Mouse (Mus musculus) CH12.LX (cell line): Measurements from ENCODE around the gene Slc9a8. TPM values are rescaled to one million over a fixed set of nuclear protein-coding genes. Genes with fewer than 3 reads are reported as not detected.

Experiments used
- DNase-seq: peaks from one replicate; pipeline ENCODE4 v3.0.0-alpha.2; 2013; ENCODE audit errors: extremely low read depth
- H3K27ac ChIP-seq: 2 replicates; pipeline ENCODE4 v1.5.1; 2012; ENCODE audit warnings: low read depth, mild to moderate bottlenecking, control low read depth, moderate library complexity; ENCODE audit not compliant: insufficient read depth
- H3K27me3 ChIP-seq: replicated peaks from 2 replicates; pipeline ENCODE3; 2012; ENCODE audit warnings: inconsistent platforms
- H3K36me3 ChIP-seq, 2 experiments: replicated peaks in 1 of 2; 2 replicates each; pipeline versions ENCODE3 to v1.6.1; 2012; ENCODE audit warnings: inconsistent platforms in 1 of 2, low read length in 1 of 2, mild to moderate bottlenecking in 1 of 2, mixed read lengths in 1 of 2, moderate library complexity in 1 of 2; ENCODE audit not compliant: control insufficient read depth in 1 of 2, insufficient read depth in 1 of 2
- H3K4me1 ChIP-seq, 2 experiments: 2 replicates each; pipeline ENCODE4 v1.6.1; 2012; ENCODE audit warnings: inconsistent platforms in 1 of 2, moderate library complexity in 1 of 2; ENCODE audit not compliant: insufficient read depth in 2 of 2, control insufficient read depth in 1 of 2
- H3K4me2 ChIP-seq: 2 replicates; pipeline ENCODE4 v1.6.1; 2012; ENCODE audit warnings: low read depth, mild to moderate bottlenecking, control low read depth; ENCODE audit not compliant: poor library complexity, insufficient read depth, severe bottlenecking
- H3K4me3 ChIP-seq, 3 experiments: fragments of 150-350 bp in 1 of 3; sonication (generic) in 1 of 3; replicated peaks in 1 of 3; 2 replicates each; pipeline versions ENCODE3 to v1.5.1; 2011 to 2012; ENCODE audit warnings: low read depth in 2 of 3, low read length in 2 of 3, mild to moderate bottlenecking in 2 of 3, moderate library complexity in 2 of 3, control low read depth in 1 of 3, improper control_type of control experiment in 1 of 3, inconsistent platforms in 1 of 3, mixed read lengths in 1 of 3; ENCODE audit not compliant: poor library complexity in 1 of 3
- H3K79me2 ChIP-seq: replicated peaks from 2 replicates; pipeline ENCODE4 v1.6.1; 2012; ENCODE audit warnings: mild to moderate bottlenecking, moderate library complexity; ENCODE audit not compliant: control insufficient read depth, poor library complexity, insufficient read depth, severe bottlenecking; ENCODE audit errors: extremely low read depth
- H3K9ac ChIP-seq: 2 replicates; pipeline ENCODE4 v1.6.1; 2012; ENCODE audit warnings: low read depth, mild to moderate bottlenecking, control low read depth, moderate library complexity; ENCODE audit not compliant: insufficient read depth
- H3K9me3 ChIP-seq: replicated peaks from 2 replicates; pipeline ENCODE3; 2012; ENCODE audit warnings: low read length, inconsistent platforms, mixed read lengths
- CHD1 ChIP-seq: IDR thresholded peaks from 2 replicates; pipeline ENCODE4 v1.6.1; 2012; ENCODE audit warnings: low read depth, low read length, improper control_type of control experiment, inconsistent platforms
- GABPA ChIP-seq: IDR thresholded peaks from 2 replicates; pipeline ENCODE4 v1.6.1; 2012; ENCODE audit warnings: low read depth, low read length, improper control_type of control experiment, inconsistent platforms; ENCODE audit not compliant: insufficient replicate concordance
- HCFC1 ChIP-seq: IDR thresholded peaks from 2 replicates; pipeline ENCODE4 v1.6.1; 2012; ENCODE audit warnings: low read depth, mild to moderate bottlenecking, inconsistent platforms, low read length, improper control_type of control experiment
- KAT2A ChIP-seq: IDR thresholded peaks from 2 replicates; pipeline ENCODE4 v1.6.1; 2012; ENCODE audit warnings: low read length, improper control_type of control experiment, inconsistent platforms; ENCODE audit not compliant: insufficient replicate concordance
- MAX ChIP-seq: IDR thresholded peaks from 2 replicates; pipeline ENCODE4 v1.6.1; 2011; ENCODE audit warnings: low read length, improper control_type of control experiment
- MEF2A ChIP-seq: IDR thresholded peaks from 2 replicates; pipeline ENCODE4 v1.6.1; 2014; ENCODE audit warnings: low read depth, mild to moderate bottlenecking, inconsistent platforms, low read length, improper control_type of control experiment, borderline replicate concordance
- NRF1 ChIP-seq: IDR thresholded peaks from 2 replicates; pipeline ENCODE4 v1.6.1; 2014; ENCODE audit warnings: low read depth, mild to moderate bottlenecking, inconsistent platforms, low read length, improper control_type of control experiment, moderate library complexity
- POLR2A ChIP-seq: IDR thresholded peaks from 2 replicates; pipeline ENCODE4 v1.6.1; 2011; ENCODE audit warnings: low read depth, mild to moderate bottlenecking, improper control_type of control experiment, low read length
- RAD21 ChIP-seq: IDR thresholded peaks from 2 replicates; pipeline ENCODE4 v1.6.1; 2011; ENCODE audit warnings: low read depth, mild to moderate bottlenecking, low read length, improper control_type of control experiment, moderate library complexity
- TCF12 ChIP-seq: IDR thresholded peaks from 2 replicates; pipeline ENCODE4 v1.6.1; 2014; ENCODE audit warnings: low read depth, mild to moderate bottlenecking, inconsistent platforms, low read length, improper control_type of control experiment
- ZC3H11A ChIP-seq: IDR thresholded peaks from 2 replicates; pipeline ENCODE4 v1.6.1; 2012; ENCODE audit warnings: low read depth, mild to moderate bottlenecking, inconsistent platforms, low read length, improper control_type of control experiment
- ZMIZ1 ChIP-seq: IDR thresholded peaks from 2 replicates; pipeline ENCODE4 v1.6.1; 2012; ENCODE audit warnings: low read depth, mild to moderate bottlenecking, inconsistent platforms, low read length, improper control_type of control experiment
- ZNF384 ChIP-seq: IDR thresholded peaks from 2 replicates; pipeline ENCODE4 v1.6.1; 2012; ENCODE audit warnings: low read depth, low read length, improper control_type of control experiment, inconsistent platforms
- dilution Hi-C: fragments of 300-500 bp; cut with MboI; formaldehyde crosslinking; loops from 2 replicates; pipeline ENCODE4 v1.14.3; 2020; ENCODE audit warnings: low sequenced_read_pairs; ENCODE audit not compliant: extremely low pct_unique_long_range_greater_than_20kb, extremely low pct_ligation_motif_present
- in situ Hi-C: fragments of 300-500 bp; cut with MboI; formaldehyde crosslinking; loops from 3 replicates; pipeline ENCODE4 v1.14.3; 2019; ENCODE audit warnings: low sequenced_read_pairs, low pct_ligation_motif_present, low pct_unique_long_range_greater_than_20kb, mixed read lengths
- polyA plus RNA-seq: library from polyadenylated mRNA; unstranded; fragments of >175 nt; gene quantifications from 2 replicates; pipeline ENCODE4 v1.2.1, GENCODE M21; 2012; ENCODE audit warnings: low read depth; ENCODE audit not compliant: insufficient read length
- total RNA-seq, 2 experiments: library from RNA; depleted of rRNA; stranded (reverse); fragments of 300-350 nt in 1 of 2; fragments of >200 nt in 1 of 2; gene quantifications; 2 replicates each; pipeline ENCODE4 v1.2.3; 2012 to 2014

Slc9a8 gene
- total and polyA plus RNA-seq, 3 experiments: 14.5 to 26.0 (median 25.0) TPM

- Histone ChIP-seq H3K9me3 (no peaks in the 10 kb centered on the region), H3K27ac (no peak overlapping the region), H3K4me2 (no peak overlapping the region), H3K79me2 (no peaks in the 10 kb centered on the region), H3K9ac (no peak overlapping the region), H3K4me1 (peaks cover 0 to 8% of the 10 kb centered on the region in 2 experiments; a peak in 2 of 4 replicates), H3K4me3 (no peak overlapping the region), H3K36me3 (peaks cover 79 to 88% of the 10 kb centered on the region in 2 experiments), H3K27me3 (no peaks in the 10 kb centered on the region)
- TF ChIP-seq MEF2A: no peak
- no peak for TF ChIP-seq HCFC1
- TF ChIP-seq MAX: no peak
- no peak for TF ChIP-seq TCF12
- no peak for TF ChIP-seq GABPA
- no peak for TF ChIP-seq ZNF384
- TF ChIP-seq KAT2A: no peak
- dilution Hi-C loops: no loop called here
- DNase-seq: no peak
- in situ Hi-C loops: loop anchor here (5.0 kb wide), 1 partner anchor 35 kb away; the partner anchor contains the start of gene Slc9a8
Measured at GRCm38 (mm10) chr2:167457213-167457612, 35.7 kb downstream of the Slc9a8 start.

GRCm38 (mm10) chr2:167458548-167458947, 37.0 kb downstream of the Slc9a8 start:
- no peak for DNase-seq
- Histone ChIP-seq H3K4me1 (peaks cover 0 to 2% of the 10 kb centered on the region in 2 experiments; a peak in 1 of 4 replicates), H3K9me3 (no peaks in the 10 kb centered on the region), H3K9ac (no peak overlapping the region), H3K27me3 (no peaks in the 10 kb centered on the region), H3K27ac (no peak overlapping the region), H3K4me3 (no peak overlapping the region), H3K79me2 (no peaks in the 10 kb centered on the region), H3K4me2 (no peak overlapping the region), H3K36me3 (peaks cover 74 to 90% of the 10 kb centered on the region in 2 experiments)
- in situ Hi-C loops (loop anchor here (5.0 kb wide), 1 partner anchor 36 kb away; the partner anchor contains the start of gene Slc9a8), dilution Hi-C loops (no loop called here)
- TF ChIP-seq MAX (no peak), ZMIZ1 (no peak), ZC3H11A (no peak), NRF1 (no peak), GABPA (no peak), CHD1 (no peak), RAD21 (no peak), POLR2A (no peak)
